Mouse (Mus musculus) spleen, postnatal 36 days (tissue): Measurements from ENCODE around the gene Dazap1.

Experiments
- DNase-seq, 2 experiments: peaks; one replicate each; pipeline ENCODE4 v3.0.0; 2022; ENCODE audit warnings: low spot score in 2 of 2, mixed read lengths in 1 of 2

The Dazap1 gene

DNA sequence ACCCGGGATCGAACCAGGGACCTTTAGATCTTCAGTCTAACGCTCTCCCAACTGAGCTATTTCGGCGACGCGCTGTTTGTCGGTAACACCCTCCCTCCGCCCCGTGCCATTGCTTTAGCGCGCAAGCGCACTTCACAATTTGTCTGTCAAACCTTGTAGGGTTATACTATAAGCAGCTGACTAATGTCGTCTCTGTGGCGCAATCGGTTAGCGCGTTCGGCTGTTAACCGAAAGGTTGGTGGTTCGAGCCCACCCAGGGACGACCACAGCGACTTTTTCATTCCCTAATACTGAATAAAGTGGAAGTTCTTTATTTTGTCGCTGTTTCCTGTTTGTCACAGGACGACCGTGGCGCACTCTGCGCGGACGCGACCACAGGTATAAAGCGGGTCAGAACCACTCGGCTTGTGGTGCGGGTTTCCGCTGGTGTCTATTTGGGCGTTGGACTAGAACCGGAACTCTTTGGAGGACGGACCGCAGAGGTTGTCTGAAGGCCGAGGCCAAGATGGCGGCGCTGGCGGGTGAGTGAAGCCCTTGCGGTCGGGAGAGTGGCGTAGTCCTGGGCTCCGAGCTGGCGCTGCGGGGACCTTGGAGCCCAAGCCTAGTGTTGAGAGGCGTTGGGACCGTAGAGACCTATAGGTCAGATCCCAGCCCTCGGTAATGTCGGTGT is 12.2 kb upstream of the Dazap1 start, which contains the start of gene Ndufs7:
Gene Ndufs7, plus strand, starts transcription at position 151 of the 670 bp plus-strand sequence.
- peak; percentile 93 to 96 for DNase-seq

DNA sequence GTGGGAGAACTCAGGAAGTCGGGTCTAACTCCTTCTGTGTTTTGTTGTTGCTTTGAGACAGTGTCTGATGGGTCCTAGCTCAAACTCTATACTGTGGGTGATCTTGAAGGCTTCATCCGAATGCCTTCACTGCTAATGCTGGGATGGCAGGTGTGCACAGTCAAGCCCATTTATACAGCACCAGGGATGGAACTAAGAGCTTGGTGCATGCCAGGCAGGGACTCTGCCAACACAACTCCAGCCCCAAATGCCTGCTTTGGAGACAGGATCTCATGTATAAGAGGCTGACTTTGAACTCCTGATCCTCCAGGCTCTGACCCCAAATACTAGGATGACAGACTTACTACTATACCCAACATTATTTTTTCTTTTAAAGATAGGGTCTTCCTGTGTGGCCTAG is 11.2 kb upstream of the Dazap1 start:
- no peak for DNase-seq

DNA sequence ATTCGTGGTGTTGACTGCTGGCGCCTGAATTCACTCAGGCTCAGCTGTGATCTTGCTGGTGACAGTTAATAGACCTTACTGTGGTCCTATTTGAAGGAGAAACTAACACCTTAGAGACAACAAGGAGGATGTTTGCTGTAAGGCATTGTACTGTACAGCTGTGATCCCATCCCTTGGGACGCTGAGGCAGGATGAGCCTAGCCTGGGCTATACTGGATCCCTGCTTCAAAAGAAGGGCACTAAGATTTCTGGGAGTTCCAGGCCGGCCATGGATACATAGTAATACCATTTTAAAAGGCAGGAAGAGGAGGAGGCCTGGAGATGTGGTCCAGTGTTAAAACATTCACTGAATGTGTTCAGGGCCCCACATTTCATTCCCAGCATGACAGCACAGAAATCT is 10.7 kb upstream of the Dazap1 start:
- no peak for DNase-seq

DNA sequence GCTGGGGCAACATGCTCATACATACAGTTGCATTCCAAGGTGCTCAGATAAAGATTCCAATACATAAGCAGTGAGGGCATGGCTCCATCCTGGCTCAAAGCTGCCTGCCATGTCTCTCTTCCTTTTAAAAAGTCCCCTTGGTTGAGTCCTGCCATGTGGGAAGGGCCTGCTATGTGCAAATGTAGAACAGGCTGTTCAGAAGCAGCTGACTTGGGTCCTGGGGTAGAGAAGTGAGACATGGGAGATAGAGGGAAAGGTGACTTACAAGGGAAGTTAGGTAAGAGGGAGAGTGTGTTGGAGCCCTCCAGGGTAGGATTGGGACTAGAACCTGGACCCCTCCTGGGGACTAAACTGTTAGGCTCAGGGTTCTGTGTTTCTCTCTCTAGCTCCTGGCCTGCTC is 9.3 kb upstream of the Dazap1 start:
- DNase-seq = no peak

DNA sequence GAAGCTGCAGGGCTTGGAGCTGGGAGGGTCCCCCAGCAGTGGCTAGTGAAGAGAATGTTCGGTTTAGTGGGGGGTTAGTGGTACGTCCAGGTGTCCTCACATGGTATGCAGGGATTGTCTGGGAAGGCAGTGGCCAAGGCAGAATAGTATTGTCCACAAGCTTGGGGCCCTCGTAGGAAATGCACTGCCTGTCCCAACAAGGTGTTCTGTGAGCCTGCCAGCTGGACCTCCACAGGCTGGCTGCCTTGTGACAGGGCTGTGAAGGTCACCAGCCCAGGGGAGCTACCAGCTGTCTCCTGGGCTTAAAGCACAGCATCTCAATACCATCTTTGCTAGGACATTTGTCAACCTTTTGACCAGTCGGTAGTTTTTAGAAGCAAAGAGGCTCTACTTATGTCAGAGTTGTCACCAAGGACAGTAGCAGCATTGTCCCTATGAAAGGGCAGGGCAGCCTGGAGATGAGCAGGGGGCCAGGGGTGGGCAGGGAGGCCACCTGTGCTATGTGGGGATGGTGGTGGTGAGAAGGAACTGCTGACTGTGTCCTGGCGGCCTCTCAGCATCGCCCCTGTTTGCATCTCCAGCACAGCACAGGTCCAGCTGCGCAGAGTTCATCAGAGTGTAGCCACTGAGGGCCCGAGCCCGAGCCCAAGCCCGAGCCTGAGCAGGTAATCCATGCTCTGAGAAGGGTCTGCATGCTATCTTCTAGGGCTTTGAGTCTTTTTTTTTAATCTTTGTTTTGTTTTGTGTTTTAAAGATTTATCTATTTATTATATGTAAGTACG is 8.6 kb upstream of the Dazap1 start:
- DNase-seq = no peak

DNA sequence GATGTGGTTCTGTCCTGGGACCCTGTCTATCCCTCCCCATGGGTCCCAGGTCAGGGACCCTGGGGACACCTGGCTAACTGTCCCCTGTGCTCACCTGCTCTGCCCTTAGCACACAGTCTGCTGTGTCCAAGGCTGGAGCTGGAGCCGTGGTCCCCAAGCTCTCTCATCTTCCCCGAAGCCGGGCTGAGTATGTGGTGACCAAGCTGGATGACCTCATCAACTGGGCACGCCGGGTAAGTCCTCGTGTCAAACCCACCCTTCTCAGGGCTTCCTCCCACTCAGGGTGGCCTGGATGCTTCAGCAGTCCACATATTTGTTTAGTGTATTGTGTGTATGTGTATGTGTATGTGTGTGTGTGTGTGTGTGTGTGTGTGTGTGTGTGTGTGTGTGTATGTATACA is 7.7 kb upstream of the Dazap1 start:
- DNase-seq = no peak

DNA sequence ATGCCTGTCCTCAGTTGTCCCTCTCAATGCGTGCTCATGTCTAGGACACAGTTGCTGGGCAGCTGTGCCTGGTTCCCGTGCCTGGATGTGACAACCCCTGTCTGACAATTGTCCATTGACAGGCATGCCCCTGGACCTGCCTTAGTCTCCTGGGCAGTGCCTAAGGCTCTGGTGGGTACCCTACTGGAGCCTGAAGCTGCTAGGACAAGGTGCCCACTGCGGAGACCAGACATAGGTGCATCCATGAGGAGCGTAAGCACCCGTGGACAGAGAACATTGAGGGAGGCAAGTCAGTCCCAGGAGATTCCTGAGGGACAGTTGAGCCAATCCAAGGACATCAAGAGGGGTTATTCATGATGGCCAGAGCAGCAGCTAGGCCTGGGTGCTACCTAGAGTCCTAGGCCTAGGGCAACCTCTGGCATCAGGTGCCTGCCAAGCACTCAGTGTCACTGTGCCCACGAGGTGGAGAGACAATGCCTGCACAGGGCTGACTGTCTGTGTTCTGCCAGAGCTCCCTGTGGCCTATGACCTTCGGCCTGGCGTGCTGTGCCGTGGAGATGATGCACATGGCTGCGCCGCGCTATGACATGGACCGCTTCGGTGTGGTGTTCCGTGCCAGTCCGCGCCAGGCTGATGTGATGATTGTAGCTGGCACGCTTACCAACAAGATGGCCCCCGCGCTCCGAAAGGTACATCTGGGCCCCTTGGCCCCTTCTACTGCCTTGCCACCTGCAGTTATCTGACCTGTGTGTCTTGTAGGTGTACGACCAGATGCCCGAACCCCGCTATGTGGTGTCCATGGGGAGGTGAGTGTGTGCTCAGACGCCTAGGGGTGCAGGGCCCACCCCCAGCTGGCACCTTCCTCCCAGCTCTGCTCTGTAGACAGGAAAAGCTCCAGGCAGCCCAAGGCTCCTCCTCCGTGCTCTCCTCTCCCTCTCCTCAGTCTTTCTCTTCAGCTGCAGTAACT is 6.7 kb upstream of the Dazap1 start:
- no peak for DNase-seq

DNA sequence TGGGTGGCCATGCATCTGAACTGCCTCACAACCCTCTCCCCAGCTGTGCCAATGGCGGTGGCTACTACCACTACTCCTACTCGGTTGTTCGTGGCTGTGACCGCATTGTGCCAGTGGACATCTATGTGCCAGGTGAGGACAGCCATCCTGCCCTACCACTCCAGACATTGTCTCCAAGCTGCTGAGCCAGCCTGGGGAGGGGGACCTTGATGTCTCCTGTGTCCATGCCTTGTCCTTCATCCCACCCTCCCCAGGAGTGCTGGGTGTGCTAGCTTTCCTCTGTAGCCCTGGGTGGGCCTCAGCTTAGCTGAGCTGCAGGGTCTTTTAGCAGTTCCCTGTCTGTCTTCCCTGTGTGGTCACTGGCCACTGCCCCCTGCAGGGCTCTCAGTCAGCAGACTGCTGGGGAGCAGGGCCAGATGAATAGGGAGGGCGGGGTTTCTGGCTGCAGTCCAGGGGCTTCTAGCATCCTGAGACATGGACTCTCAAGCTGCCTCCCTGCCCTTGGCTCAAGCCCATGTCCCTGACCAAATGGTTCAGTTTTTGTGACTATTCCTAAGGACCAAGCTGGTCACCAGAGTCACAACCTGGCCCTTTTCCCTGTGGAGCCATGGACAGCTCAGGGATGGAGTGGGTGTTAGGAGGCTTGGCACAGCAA is 5.3 kb upstream of the Dazap1 start:
- no peak for DNase-seq

DNA sequence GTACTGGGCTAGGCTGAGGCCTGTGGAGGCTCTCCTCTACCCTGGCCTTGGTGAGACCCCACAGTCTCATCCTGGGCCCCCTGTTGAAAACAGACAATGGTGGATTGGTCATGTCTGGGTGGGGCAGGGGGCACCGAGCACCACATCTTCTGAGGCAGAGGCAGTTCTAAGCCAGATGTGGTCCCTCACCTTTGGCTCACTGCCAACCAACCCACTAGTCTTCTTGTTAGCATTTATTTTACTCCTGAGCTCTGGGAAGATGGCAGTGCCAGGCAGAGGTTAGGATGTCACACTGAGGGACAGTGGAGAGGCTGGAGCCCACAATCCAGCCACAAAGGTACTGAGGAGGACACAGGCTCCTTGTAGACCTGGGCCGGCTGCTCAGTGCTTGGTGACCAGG is 3.4 kb upstream of the Dazap1 start:
- no peak for DNase-seq

DNA sequence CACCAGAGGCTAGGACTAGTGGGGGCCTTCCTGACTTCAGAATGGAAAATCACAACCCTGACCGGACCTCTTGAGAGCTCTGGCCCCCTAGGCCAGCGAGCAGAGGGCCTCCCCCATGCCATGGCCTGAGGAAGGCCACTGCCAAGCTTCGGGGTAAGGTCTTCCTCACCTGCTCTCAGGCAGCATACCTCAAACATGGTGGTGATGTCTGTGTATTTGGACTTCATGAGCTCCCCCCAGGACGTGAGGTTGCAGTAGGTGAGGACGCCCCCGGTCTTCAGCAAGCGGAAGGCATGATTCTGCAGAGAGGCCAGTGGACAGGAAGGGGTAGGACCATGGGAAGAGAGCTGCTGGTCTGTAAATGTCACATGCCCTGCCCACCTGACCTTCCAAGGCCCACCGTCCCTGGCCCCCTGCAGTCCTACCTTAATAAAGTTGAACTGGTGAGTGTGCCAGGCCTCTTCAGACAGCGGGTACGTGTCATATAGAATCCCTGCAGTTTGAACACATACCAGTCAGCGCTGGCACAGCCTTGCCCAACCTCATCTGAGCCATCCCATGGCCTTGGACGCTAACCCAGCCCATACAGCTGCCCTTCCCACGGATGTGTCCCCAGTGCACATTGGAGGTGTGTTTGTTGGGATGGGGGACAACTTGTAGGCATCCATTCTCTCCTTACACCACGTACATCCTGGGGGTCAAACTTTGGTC is 2.4 kb upstream of the Dazap1 start:
- DNase-seq = no peak

DNA sequence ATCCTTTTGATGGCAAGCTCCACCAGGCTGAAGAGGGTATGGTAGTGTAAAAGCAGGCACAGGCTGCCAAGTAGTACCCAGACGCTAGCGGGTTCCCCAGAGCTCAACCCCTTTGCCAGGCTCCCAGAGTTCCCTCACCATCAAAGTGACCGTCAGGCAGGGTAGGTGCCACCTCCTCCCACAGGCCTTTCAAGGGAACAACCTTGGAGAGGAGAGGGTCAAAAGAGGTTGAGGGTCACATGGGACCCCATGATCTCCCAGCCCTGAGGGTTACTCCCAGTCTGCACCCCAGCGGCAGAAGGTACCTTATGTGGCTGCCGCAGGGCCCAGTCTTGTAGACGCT is 1.9 kb upstream of the Dazap1 start:
- no peak for DNase-seq

DNA sequence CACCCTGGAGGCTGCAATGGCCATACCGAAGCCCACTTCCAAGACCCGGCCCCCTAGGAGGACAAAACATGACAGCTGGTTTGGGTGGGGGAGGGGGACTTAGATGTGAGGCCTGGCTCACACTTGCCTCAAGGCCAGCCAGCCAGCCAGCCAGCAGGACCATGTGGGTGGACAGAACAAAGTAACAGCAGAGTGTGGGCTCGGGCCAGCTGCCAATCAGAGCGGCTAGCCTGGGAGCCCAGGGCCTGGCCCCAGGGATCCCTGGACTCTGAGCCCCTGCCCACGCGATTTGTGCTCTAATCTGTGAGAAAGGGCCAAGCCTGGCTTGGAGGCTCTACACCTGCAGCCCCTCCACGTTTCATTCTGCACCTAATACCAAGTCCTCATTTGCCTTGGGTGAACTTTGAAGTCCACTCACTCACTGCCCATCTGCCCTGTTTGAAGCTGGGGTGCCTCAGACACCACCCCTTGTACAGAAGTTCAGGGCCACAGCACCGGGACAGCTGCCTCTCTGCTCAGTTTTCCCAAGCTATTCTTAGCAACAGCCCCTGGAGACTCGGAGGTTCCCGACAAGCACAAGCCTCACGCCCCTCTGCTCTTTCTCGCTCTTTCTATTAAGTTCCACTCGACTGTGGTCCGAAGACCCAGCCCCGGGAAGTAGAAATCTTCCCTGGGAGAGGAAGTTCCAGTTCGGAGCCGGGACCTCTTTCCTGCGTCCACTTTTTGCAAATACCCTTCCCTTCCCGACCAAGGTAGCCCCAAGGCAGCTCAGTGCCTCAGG is 1.2 kb upstream of the Dazap1 start:
- no peak for DNase-seq

DNA sequence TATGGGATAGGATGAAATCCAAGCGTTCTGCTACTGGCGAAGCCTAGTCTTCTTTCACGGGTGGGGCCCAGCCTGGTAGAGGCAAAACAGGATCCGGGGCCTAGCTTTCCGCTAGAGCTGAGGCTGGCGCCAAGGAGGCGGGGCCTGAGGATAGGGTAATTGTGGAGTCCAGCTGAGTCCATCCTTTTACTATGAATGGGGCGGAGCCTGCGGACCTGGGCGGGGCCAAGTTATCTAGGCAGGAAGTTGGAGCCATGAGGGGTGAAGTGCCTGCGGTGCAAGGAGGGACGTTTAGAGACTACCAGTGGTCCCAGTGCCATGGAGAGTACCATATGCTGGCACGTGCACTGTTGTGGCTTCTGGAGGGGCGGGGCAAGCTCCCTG is 291 bp downstream of the Dazap1 start:
- peak; percentile 93 to 97 for DNase-seq

DNA sequence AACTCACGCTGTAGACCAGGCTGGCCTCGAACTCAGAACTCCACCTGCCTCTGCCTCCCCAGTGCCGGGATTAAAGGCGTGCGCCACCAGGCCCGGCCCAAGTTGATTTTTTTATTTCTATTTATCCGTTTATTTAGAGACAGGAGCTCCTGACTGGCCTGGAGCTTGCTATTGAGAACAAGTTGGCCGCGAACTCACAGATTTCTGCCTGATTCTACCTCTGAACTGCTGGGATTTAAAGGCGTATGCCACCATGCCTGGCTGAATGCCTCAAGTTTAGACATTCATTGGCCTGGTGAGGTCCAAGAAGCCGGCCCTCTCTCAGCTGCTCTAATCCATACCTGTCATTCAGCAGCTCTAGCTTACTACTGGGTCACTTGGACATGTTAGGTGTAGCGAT is 883 bp downstream of the Dazap1 start:
- no peak for DNase-seq

DNA sequence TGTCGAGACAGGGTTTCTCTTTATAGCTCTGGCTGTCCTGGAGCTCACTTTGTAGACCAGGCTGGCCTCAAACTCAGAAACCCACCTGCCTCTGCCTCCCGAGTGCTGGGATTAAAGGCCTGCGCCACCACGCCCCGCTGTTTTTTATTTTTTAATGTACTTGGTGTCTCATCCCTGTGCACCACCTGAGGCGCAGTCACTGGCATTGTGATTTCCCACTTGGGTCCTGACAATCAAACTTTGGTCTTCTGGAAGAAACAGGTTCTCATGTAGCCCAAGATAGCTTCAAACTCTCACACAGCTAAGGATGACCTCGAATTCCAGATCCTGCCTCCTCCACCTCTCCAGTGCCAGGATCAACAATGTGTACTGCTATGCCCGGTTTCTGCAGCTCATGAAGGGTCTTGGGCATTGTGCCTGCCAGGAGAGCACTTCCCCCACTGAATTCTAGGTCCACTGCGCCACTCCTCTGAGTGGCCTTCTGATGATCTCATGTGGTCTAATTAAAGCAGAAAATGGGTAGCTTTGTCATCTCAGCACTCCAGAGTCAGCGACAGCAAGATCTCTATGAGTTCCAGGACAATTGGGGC is 1.6 kb downstream of the Dazap1 start:
- no peak for DNase-seq

DNA sequence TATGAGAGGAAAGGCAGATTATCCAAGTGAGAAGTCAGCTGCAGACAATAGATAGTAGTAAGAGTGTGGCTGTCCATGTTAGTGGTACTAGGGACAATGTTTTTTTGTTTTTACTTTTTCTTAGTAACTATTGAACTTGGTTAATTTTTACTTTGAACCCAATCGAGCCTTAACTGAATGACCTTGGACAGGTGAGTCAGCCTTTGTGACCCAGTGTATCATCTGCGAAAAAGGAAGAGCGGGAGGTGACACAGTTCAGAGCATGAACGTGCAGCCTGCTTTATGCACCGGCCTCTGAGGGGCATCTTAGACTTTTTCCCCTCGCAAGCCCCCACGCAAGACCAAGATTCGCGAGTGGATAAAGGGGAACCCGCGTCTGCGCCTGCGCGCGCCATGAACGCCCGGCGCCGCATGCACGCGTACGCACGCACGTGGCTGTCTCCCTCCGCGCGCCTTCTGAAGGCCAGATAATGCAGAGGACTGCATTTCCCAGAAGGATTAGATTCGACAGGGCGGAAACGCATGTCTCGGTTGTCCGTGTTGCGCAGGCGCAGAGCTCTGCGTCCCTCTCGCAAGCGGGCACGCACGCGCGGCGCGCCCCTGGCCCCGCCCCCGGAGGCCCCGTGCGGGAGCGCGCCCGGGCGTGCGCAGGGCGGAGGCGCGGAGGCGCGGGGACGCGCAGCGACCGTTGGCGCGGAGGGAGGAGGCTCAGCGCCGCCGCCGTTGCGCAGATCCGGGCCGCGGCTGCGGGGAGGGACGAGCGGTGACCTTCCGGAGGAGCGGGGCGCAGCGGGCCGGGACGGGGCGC is 3.3 kb downstream of the Dazap1 start:
- peak; percentile 99 for DNase-seq

DNA sequence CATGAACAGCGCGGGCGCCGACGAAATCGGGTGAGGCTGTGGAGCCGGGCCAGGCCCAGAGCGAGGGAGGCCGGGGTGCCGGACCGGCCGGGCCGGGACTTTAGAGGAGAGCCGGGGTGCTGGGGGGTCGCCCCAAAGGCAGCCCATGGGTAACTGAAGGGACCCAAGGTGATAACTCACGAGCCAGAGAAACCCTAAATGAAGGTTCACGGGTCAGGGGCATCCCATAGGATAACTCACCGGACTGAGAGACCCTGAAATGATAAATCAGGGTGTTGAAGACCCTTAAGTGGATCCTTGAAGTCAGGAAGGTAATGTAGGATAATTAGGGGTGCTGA is 3.8 kb downstream of the Dazap1 start:
- DNase-seq = no peak

DNA sequence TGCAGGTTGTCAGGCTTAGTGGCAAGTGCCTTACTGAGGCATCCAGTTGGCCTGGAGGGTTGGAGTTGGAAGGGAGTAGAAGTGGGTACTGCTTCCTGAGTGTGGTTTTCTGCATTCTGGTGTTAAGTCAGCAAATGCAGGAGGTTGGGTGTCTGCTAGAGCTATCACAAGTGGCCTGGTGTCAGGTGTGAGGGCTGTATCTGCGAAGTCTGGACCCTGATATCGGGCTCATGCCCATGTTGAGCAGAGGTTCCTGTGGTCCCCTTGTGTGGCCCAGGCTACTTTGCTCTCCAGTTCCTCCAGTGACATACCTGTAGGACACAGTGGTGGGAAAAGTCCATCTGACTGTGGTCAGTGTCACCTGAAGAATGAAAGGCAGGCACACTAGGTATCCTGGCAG is 8.8 kb downstream of the Dazap1 start:
- DNase-seq = no peak

DNA sequence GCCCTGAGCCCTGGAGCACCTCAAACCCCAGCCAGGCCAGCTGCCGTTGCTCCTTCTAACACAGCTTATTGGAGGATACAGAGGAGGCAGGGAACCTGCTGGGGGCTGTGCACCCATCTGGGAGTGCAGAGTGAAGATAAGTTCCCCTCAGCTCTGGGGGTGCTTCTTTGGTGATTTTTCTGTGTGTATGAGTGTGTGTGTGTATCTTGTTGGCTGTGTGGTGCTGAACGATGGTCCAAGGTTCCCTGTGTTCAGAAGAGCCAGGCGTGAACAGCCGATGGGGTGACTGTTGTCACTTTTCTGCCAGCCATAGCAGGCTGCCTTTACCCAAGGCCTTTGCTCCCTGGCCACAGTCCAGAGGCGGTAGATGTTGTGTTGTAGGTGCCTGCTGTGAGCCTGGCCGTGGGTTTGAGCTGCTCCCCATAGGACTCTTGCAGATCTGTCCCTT is 9.5 kb downstream of the Dazap1 start:
- peak in 1 of 2 experiments; percentile 31 for DNase-seq
